Mouse (Mus musculus): ENCODE data around the gene Tmem116. TPM values are rescaled to one million over a fixed set of nuclear protein-coding genes. Genes with fewer than 3 reads are reported as not detected.

Gene Tmem116
- total RNA-seq, 2 experiments from 2014 or later = 0.42 TPM; not detected in 1

DNA sequence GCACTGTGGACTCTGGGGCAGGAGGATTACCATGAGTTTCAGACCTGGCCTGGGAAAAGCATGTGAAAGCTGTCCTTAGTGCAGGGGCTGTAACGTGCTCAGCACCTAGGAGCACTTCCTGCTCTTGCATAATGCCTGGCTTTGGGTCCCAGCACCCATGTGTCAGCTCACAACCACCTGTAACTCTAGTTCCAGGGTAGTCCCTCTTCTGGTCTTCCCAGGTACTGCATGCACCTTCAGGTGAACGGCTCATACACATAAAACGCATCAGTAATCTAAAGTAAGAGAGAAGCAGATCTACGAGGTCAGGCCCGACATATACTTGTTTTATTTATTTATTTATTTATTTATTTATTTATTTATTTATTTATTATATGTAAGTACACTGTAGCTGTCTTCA, 82.8 kb downstream of the Tmem116 start:
- peak; percentile 47 for ATAC-seq (replicated peaks; ENCODE audit: poor library complexity)

DNA sequence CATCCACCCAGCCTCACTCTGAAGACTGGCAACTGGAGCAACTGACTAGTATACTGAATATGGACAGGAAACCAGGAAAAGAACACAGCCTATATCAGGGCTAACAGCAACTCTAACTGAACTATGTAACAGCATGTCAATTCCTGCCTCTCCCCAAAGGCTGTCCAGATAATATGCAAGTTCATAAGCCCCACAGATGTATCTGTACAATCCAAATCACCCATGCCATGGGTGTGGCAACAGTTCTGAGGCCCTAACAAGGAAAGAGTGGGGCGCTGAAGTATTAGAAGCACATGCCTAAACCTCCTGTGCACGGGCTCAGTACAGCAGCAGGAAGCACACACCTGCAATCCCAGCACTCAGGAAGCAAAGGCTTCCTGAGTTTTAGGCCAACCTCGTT, 83.4 kb downstream of the Tmem116 start:
- peak; percentile 88 for ATAC-seq (replicated peaks; ENCODE audit: poor library complexity)

DNA sequence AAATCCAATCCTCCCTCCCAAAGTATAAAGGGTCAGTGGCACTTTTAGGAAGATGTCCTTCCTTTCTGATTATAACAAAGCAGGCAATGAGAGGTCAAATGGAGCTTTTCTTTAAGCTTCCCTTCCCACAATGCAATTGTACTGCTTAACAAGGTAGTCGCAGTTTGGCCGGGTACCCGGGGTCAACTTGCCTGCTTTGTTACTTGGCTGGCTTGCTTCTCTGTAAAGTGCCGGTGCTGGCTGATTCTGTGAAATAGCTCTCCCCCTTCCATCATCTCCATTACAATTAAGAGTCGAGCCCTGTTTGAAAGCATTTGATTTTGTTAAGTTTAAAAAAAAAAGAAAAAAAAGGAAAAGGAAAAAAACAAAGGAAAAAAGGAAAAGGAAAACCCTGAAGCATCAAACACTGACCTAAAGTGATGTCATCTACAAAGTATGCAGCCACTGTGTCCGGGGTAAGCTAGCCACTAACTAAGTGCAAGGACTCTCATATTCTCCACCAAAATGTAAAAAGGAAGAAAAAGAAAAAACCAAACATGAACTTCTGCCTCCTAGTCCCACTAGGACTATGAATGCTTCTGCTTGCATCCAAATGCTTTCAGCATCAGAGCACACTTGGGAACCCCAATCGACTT, 85.3 kb downstream of the Tmem116 start:
- ATAC-seq (replicated peaks; ENCODE audit: poor library complexity) = no peak

DNA sequence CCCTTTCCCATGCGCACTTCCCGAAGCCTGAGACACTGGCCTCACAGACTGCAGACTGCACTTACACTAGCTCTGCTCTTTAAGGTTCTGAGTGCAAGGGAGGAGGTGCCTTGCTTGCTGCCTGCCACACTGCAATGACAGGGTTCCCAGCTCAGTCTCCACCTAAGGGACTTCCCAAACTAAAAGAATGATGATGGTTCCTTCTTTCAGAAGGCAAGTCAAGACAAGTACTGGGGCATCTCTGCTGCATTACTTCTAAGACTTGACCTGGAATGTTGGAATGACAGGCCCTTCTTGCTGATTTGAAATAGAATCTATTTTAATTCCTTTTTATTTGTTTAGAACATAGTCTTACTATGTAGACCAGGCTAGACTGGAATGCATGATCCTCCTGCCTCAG, 85.9 kb downstream of the Tmem116 start:
- ATAC-seq (replicated peaks; ENCODE audit: poor library complexity) = no peak

DNA sequence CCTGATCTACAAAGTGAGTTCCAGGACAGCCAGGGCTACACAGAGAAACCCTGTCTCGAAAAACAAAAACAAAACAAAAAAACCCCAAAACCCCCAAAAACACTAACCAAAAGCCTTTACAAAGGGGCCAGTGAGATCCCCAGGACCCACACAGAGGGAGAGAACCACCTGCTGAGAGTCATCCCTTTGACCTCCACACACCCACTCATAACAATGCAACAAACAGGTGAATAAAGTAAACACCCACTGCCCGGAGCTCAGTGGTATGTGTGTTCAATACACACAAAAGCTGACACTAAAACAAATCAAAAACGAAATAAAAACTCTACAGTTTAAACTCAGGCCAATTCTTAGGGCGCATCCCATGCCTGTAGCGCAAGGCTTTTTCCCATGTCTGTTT, 88.4 kb downstream of the Tmem116 start:
- no peak for ATAC-seq (replicated peaks; ENCODE audit: poor library complexity)

DNA sequence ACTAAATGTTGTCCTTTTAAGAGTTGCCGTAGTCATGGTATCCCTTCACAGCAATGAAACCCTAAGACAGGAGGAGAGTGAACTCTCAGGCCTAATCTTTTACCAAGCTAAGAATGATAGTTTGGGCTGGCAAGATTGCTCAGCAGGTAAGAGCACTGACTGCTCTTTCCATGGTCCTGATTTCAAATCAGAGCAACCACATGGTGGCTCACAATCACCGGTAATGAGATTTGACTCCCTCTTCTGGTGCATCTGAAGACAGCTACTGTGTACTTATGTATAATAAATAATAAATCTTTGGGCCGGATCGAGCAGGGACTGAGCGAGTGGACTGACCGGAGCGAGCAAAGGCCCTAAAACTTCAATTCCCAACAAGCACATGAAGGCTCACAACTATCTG, 89.5 kb downstream of the Tmem116 start:
- no peak for ATAC-seq (replicated peaks; ENCODE audit: poor library complexity)

DNA sequence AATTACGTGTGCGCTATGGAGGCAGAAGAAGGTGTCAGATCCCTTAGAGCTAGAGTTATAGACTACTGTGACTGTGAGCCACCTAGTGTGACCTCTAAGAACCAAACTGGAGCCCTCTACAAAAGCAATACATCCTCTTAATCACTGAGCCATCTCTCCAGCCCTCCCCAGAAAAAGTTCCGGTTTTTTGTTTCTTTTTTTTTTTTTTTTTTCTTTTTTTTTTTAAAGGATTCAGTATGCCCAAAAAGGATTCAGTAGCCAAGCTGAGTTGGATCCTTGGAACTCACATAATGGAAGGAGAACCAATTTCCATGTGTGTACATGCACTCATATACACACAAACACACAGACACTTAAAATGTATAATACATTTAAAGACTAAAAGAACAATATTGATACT, 91.7 kb downstream of the Tmem116 start:
- ATAC-seq (replicated peaks; ENCODE audit: poor library complexity) = no peak

DNA sequence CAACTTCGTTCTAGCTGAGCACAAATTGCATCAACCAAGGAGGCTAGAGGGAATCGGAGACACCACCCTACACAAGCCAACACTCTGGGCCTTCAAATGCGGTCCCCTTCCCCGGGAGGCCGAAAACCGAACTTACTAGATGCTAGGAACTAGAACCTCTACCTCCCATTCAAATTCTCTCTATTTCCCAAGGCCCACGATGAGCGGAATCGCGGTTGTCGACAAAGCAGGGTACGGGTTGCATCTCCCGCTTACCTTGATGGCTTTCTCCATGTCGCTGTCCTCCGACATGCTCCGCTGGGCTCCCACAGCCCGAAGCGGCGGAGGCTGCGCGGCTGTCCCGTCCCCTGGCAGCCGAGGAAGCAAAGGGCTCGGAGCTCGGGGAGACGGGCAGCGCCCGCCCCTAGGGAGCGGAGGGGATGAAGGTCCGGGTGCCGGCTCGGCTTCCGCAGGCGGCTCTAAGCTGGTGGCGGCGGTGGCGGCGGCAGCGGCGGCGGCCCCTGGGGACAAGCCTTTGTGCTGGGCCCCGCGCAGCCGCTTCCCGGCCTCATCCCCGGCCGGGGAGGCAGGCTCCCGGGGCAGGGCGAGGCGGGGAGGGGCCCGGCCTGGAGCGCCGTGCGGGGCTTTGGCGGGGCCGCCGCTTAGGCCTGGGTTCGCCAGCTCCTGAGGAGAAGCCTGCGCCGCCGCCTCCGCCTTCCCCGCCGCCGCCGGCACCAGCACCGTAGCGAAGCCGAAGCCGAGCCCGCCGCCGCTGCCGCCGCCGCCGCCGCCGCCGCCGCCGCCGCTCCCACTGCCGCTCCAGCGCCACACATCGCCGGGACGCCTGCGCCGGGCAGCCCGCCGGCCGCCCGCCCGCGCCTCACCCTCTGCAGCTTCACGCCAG, 93.5 kb downstream of the Tmem116 start, which contains the start of the genes Adam1a and Gm42878:
Gene Adam1a (minus strand): TSS at position 573 of the 883 bp plus-strand sequence.
Gene Gm42878 (minus strand): TSS at position 573 of the 883 bp plus-strand sequence.
- ATAC-seq (replicated peaks; ENCODE audit: poor library complexity) = 0 out of 2 replicates have a peak, but pooled peaks have one; percentile 12

DNA sequence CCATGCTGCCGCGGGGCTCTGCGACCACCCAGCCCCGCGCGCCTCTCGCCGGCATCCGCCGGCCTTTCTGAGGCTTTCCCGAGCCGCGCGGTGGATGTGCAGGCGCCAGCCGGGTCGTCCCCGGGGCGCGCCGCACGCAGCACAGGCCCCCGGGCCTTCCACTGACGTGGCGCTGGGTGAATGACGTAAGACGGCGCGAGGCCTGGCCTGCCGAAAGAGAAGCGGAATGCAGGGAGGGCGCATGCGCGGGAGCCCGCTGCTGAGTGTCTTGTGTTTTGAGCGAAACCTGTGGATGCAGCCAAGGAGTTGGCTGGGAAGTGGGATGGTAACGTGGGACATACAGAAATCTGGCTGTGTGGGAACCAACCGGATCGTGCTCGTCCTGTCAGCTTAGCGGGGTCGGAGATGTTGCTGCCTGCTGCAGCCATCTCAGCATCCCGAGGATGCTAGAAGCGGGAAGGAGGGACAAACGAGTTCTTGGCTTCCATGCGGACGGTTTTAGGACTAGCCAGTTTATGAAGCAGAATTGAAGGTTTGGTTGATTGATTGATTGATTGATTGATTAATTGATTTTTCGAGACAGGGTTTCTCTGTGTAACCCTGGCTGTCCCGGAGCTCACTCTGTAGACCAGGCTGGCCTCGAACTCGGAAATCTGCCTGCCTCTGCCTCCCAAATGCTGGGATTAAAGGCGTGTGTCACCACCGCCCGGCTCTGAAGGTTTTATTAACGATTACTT, 94.3 kb downstream of the Tmem116 start, which contains the start of gene Mapkapk5:
Gene Mapkapk5 (minus strand): TSS at position 113 of the 737 bp plus-strand sequence.
- ATAC-seq (replicated peaks; ENCODE audit: poor library complexity) = peak; percentile 91

DNA sequence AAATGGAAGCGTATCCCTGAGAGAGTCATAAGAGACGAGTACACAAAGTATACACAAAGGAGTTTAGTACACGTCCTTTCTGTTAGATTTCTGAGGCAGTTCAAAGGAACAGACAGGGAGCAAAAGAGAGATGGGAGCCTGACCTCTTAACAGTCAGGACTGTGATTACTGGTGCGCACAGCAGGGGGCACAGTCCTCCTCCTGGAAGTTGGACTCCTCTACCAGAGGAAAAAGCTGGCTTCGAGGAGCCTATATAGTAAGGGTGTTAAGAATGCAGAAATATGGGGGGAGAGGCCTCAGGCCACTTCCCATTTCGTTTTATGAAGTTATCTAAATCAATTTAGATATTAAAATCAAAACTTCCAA, 94.8 kb downstream of the Tmem116 start:
- ATAC-seq (replicated peaks; ENCODE audit: poor library complexity) = peak; percentile 77

DNA sequence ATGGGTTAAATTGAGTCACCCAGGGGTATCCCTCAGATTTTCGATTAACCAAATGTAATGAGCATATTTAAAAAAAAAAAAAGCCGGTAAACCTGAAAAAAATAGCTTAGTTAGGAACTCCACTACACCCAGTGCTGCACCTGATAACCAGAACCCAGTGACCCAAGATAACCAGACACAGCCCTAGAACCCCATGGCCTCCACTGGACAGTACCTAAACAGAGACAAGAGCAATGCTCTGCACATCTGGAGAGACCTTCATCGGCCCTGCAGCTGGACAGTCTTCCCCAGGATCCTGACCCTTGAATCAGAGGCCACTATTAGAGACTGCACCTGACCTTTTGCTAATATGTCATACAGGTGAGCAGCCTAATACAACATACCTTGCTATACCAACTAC, 95.4 kb downstream of the Tmem116 start:
- ATAC-seq (replicated peaks; ENCODE audit: poor library complexity) = no peak

DNA sequence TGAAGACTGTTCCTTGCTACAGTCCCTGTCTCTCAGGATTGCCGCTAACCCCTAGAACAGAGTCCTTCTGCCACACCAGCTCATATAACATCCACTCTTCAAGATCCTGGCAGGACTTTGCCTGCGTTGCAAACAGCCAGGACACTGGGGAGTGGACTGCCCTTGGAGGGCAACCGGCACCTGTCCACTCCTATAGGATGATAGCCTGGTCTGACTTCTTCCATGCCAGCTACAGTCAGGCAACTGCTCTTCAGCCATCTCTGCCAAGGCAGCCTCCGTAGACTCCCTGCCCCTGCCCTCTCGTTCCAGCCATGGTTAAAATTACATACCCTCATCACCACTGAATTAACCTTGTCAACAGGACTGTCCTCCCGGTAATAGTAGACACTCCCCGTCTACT, 97.5 kb downstream of the Tmem116 start:
- no peak for ATAC-seq (replicated peaks; ENCODE audit: poor library complexity)

DNA sequence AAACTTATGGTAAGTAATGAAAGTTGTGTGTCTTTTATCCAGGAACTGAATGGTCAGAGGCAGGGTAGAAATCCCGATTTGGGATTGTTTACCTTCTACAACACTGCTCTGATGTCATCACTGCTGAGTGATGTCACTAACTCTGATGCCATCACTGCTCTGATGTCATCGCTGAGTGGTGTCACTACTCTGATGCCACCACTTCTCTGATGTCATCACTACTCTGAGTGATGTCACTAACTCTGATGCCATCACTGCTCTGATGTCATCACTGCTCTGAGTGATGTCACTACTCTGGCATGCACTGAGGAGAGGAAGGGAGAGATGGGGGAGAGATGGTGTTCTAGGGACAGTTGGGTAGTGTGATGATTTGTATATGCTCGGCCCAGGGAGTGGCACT, 110.7 kb downstream of the Tmem116 start:
- ATAC-seq (replicated peaks; ENCODE audit: poor library complexity) = no peak; the same call in 1 of the 2 replicates

DNA sequence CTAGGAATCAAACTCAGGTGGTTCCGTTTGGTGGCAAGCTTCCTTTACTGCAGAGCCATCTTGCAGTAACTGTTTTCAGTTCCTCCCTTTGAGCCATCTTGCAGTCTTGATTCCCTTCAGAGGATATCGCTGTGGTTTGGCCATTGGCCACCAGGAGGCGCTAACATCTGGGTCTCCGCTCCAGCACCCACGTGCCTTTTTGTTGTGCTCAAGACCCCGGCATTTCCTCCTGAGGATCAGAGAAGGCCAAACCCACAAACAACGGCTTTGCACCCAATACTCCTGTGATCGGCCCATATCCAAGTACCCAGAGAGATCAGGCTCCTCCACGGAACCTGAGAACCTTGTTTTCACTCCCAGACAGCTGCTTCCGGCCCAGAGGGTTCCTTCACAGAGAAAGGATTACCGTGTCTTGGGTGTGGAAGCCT, 112.8 kb downstream of the Tmem116 start:
- ATAC-seq (replicated peaks; ENCODE audit: poor library complexity) = peak; percentile 96

DNA sequence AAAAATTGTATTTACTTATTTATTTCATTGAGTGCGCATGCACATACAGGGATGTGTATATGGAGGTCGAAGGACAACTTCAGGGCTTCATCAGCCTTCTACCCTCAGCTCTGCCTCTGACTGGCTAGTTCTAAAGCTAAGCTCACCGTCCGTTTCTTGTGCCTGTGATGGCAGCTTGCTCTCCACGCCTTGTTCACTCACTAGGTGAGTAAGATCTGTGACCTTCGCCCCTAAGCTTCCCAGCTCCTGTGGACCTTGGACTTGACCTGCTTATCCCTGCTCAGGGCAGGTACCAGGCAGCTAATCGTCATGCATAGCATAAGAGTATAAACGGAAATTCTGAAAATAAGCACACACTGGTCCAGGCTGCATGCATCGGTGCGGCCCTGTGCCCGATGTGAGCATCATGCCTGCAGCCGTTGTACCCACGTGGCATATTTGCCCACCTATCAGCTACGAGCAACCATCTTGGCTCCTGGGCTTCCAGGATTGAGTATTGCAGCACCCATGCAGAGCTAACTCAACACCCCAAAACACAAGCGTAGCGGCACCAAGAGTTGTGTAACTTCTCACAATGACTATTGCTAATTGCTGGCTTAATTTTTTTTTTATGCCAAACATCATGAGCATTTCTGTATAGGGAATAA, 114.5 kb downstream of the Tmem116 start:
- ATAC-seq (replicated peaks; ENCODE audit: poor library complexity) = no peak

DNA sequence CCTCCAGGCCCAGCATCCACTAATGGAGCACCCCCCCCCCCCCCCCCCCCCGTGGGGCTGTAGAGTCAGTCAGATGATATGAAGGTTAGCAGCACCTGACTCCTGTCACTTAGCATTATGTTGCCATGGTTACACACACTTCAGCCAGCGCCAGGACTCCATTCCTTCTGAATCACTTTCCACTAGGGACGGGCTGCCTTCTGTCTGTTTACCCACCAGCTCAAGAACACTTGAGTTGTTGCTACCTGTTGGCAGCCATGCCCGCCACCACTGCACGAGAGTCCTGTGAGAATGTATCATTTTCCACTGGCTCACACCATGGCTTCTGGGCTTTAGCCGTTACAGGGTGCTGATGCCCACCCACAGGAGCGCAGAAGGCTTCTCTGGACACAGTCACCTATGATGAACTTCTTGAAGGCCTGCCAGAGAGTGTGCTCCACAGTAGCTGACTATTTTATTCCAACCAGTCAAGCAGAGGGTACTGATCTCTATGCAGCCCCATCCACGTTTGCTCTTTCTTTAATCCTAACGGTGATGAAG, 118.3 kb downstream of the Tmem116 start:
- no peak for ATAC-seq (replicated peaks; ENCODE audit: poor library complexity)

DNA sequence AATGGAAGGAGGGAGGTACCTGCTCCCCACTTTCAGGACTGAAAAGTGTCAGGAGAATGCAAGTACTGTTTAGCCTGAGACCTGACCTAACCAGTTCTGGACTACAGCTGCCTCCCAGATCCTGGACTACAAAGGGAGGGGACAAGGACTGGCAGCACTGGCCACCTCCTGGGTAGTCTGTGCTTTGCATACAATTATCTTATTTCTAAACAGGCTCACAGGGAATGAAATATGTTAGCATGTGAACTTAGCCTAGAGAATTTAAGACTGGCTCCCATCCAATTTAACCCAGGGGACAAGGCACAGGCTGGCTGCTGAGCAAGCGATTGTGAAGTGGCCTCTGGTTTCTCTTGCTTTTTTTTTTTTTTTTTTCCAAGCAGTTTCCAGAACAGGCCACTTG, 119.1 kb downstream of the Tmem116 start:
- ATAC-seq (replicated peaks; ENCODE audit: poor library complexity) = no peak

Measured in megakaryocyte progenitor cell, adult 5-6 weeks (primary cell).